Mouse (Mus musculus) lung, adult 2 months (tissue): Measurements from ENCODE around the gene Hist1h1e. TPM values are rescaled to one million over a fixed set of nuclear protein-coding genes. Genes with fewer than 3 reads are reported as not detected.

Experiments used
- DNase-seq: peaks from one replicate; pipeline ENCODE4 v3.0.0; 2022
- H3K4me1 ChIP-seq: fragments of 200-500 bp; 2 replicates; pipeline ENCODE4 v1.6.1; 2011; ENCODE audit warnings: low read length; ENCODE audit not compliant: control insufficient read depth, insufficient read depth
- H3K4me3 ChIP-seq: fragments of 200-500 bp; replicated peaks from 2 replicates; pipeline ENCODE3; 2011; ENCODE audit warnings: low read depth, mild to moderate bottlenecking, control low read depth, low read length; ENCODE audit errors: extremely low read depth
- CTCF ChIP-seq: fragments of 200-500 bp; IDR thresholded peaks from 2 replicates; pipeline ENCODE4 v1.5.1; 2011; ENCODE audit warnings: mild to moderate bottlenecking, low read length, control low read depth; ENCODE audit not compliant: insufficient read depth
- POLR2A ChIP-seq: fragments of 200-500 bp; IDR thresholded peaks from 2 replicates; pipeline ENCODE4 v1.6.1; 2011; ENCODE audit warnings: low read depth, mild to moderate bottlenecking, control low read depth, low read length, borderline replicate concordance; ENCODE audit errors: extremely low read depth
- WGBS: fragments of 180-500 bp; shearing (Covaris S2); methylation state at CpG from one replicate; pipeline ENCODE4 v1.1.7; 2018; 5-methylcytosine and 5-hydroxymethylcytosine counted together
- polyA plus RNA-seq: library from polyadenylated mRNA; depleted of rRNA; stranded (reverse); fragments of >200 nt; gene quantifications from 2 replicates; pipeline ENCODE4 v1.2.3, GENCODE M21; 2012

Hist1h1e gene
- polyA plus RNA-seq, 1 experiment: 2.0 TPM

DNA sequence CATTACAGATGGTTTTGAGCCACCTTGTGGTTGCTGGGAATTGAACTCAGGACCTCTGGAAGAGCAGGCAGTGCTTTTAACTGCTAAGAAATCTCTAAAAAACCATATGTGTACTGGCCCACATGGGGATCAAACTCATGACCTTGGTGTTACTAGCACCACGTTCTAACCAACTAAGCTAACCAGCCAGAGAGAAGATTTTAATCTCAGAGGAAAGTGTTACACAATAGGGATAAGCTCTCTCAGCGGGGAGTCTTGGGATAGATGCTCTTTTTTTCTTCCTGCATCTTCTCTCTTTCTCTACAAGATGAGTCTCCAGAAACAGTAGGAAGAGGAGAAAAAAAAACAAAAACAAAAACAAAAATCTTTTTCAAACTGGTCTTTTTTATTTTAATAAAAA, 12.0 kb downstream of the Hist1h1e start:
- 71% methylated on average over 2 of the region's 2 CpGs for WGBS
- H3K4me3 ChIP-seq: no peak overlapping the region
- no peak for DNase-seq
- no peaks in the 10 kb centered on the region; the same call in 1 of the 2 replicates for H3K4me1 ChIP-seq
- TF ChIP-seq CTCF (no peak), POLR2A (no peak)

DNA sequence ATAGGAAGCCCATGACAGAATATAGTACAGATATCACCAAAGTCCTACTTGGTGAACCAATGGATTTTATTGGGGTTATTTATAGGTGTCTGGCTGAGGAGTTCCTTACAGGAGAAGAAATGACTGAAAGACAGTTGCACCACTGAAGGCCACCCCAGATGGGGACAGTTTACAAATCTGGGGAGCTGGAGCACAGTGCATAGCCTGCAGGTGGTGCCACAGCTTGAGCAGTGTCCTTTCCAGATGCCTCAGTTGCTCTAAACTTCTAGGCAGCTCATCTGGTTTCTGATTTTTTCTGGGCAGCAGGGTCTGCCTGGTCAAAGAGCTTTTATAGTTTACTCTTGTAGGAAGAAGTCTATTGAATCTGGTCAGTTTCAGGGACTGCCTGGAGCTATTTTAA, 12.5 kb downstream of the Hist1h1e start:
- H3K4me3 ChIP-seq: no peak overlapping the region
- DNase-seq: no peak
- H3K4me1 ChIP-seq: no peaks in the 10 kb centered on the region; the same call in 1 of the 2 replicates
- no peak for TF ChIP-seq POLR2A
- TF ChIP-seq CTCF: no peak

DNA sequence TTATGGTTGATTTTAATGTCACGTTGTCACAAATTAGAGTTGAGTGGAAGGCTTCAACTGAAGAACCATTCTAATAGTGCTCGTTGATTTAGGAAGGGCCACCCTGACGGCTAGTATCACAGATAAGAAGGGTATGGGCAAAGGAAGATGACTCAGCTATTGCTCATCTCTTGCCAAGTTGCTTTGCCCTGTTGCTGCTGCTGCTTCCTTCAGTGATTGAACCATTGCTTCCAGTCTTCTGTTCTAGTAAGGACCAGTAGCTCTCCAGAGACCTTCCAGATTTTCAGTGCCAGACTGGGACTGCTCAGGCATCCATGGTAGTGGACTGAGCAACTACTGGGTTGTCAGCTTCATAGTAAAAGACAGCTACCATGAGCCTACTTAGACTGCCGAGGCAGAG, 13.1 kb downstream of the Hist1h1e start:
- TF ChIP-seq CTCF: no peak
- no peak for TF ChIP-seq POLR2A
- DNase-seq: no peak
- Histone ChIP-seq H3K4me3 (no peak overlapping the region), H3K4me1 (no peaks in the 10 kb centered on the region; the same call in 1 of the 2 replicates)
- WGBS: 66% methylated on average over 4 of the region's 4 CpGs

DNA sequence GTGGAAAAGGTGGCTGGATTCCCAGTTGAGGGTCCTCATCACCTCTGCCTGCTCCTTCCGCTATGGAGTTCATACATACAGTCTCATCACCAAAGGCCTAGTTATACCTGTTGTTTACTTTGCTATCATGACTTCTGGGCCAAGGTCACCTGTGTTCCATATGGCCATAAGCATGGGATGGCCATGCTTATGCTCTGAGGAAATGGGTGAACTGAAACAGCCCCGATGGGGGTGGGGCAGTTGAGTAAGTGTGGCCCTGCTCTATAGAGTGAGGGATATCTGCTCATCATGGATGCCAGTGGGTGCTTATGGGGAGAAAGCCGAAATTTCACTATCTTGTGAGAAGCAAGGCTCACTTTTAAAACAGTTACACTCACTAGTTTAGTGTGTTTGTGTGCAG, 17.3 kb downstream of the Hist1h1e start:
- Histone ChIP-seq H3K4me1 (no peaks in the 10 kb centered on the region; the same call in 1 of the 2 replicates), H3K4me3 (no peak overlapping the region)
- TF ChIP-seq CTCF: no peak
- TF ChIP-seq POLR2A: no peak
- WGBS: 92% methylated on average over 3 of the region's 3 CpGs
- DNase-seq: no peak

DNA sequence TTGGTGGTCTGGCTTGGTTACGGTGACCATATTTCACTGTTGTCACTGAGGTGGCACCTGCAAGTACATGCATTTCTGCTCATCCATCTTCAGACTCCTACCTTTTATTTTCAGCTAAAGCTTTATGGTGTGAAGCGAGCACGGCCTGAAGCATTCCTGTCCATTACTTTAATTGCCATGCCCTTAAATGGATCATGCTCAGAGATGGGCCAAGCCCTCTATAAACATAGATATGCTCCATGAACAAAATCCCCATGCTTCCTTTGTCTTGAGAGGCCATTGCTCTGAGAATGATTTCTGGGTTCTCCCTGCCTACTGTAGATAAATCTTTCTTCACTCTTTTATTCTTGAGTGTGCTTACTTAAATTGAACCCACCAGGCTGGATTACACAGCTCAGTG, 17.9 kb downstream of the Hist1h1e start:
- no peak overlapping the region for H3K4me3 ChIP-seq
- WGBS: 89% methylated on average over 3 of the region's 3 CpGs
- TF ChIP-seq CTCF (no peak), POLR2A (no peak)
- no peaks in the 10 kb centered on the region; the same call in 1 of the 2 replicates for H3K4me1 ChIP-seq
- DNase-seq: no peak

DNA sequence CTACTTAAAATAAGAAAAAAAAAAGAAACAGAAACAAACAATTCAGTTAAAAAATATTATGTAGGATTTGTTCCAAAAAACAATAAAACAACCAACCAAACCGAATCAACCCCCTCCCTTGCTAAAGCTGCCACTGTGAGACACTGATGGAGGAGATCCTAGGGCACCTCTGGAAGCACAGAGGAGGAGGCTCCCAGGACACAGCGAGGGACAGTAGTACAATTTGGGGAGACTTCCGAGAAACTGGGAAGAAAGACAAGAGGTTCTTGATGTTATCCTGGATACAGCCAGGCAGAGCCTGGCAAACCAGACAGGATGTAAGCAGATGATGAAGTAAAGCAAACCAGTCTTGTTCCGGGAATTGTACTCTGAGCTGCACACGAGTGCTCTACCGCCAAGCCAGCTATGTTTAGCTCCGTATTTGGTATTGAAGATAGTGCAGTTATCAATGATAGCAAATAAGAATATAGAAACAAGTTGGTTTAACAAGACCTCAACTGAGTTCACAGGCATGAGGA, 19.1 kb downstream of the Hist1h1e start:
- H3K4me3 ChIP-seq: no peak overlapping the region
- TF ChIP-seq POLR2A: peak; percentile 21; the same call in 1 of the 2 replicates
- no peak for TF ChIP-seq CTCF
- WGBS: 45% methylated on average over 7 of the region's 7 CpGs
- H3K4me1 ChIP-seq: no peaks in the 10 kb centered on the region
- DNase-seq: no peak

DNA sequence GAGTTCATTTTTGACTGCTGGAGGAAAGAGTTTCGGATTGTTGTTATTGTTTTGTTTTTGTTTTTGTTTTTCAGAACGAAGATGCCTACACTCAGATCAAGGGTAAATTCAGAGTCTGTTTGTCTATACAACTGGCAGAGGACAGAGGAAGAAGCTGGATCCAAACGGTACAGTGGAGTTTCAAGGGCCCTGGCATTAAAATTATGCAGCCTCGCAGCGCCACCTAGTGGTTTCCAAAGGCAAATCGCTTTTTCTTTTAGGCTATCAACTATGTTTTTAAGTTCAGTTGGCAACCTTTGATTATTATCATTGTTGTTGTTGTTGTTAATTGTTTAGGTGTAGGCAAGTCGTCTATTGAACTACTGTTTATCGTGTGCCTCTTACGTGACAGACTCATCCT, 24.4 kb downstream of the Hist1h1e start:
- 5% methylated on average over 9 of the region's 9 CpGs for WGBS
- TF ChIP-seq CTCF (peak; percentile 66), POLR2A (no peak)
- H3K4me1 ChIP-seq: peaks cover 4% of the 10 kb centered on the region
- no peak overlapping the region for H3K4me3 ChIP-seq
- DNase-seq: peak; percentile 76

DNA sequence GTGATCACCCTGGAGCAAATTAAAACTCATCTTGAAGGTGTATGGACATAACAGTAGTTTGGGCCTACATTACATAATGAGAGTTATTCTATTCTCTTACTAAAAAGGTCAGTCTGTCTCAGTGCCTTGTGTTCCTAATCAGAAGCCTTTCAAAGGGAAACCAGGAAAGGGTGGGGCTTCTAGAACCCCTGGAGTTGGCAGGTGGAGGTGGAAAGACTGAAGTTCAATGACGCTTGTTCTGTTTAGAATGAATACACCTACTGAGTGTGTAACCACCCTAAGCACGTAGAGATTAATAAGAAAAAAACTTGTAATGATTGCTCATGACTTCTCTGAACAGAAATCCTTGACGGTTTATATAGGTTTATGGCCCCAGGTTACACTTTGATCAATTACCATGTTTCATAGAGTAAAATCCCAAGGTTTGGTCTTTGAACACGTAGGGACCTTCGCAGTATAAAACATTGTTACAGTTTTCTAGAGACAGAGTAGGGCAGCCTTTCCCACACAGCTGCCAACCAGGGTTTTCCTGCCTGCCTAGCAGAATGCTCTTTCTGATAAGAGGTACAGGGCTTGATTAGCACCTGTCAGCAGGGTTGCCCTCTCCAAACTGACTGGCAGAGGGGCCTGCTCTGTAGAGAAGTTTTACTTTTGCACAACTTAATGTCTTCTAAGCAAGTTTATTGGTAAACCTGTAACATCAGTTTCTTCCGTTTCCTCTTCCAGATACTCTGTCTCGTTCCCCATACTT, 26.6 kb downstream of the Hist1h1e start:
- Histone ChIP-seq H3K4me3 (no peak overlapping the region), H3K4me1 (peaks cover 5% of the 10 kb centered on the region)
- no peak for DNase-seq
- TF ChIP-seq CTCF (no peak), POLR2A (no peak)
- 78% methylated on average over 7 of the region's 7 CpGs for WGBS

DNA sequence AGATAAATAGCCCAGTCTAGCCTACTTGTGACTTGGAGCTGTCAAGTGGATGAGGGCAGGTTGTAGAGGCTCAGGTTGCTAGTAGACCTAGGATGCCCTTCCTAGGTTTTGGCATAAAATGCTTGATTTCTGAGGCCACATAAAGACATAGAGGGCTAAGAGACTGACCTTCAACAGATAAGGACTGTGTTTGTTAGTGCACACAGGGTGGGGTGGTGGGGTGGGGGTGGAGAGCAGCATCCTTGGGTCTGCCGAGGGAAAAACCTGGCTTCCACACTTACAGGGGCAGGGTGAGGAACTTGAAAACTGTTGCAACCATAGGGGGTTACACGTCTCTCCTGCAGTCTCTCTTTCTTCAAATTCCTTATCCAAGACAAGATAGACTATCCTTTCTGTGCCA, 27.2 kb downstream of the Hist1h1e start:
- 64% methylated on average over 2 of the region's 2 CpGs for WGBS

DNA sequence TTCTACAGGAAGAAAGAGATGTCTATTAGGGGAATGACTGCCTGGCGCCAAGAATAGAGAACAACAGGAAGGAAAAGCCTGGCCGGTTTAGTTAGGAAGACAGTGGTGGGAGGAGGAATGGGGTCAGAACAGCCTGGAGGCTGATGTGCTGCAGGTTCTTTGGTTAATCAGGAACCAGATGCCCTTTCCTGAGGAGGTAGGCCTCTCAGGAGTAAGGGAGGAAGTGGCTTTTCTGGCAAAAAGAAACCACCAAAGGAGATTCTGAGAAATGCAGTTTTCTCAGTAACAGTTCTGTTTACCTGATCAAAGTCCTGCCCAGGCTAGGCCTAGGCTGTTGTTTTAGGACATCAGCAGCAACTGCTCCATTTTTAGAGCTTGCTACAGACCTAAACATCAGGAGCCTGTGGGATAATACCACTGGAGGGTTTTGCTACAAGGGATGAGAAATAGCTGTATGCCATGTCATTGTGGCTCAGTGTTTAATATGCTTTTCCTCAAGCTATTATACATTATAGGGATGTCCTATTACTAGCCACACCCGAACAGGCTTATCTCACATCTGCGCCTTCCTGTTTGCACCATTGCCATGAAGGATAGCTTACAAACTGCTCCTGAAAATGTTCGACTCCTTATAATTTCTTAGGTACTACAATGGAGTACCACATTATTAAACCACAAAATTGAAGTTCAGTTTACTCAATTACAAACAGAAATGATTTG, 29.1 kb downstream of the Hist1h1e start:
- TF ChIP-seq POLR2A (no peak), CTCF (no peak)
- 40% methylated on average over 5 of the region's 5 CpGs for whole genome bisulfite sequencing
- H3K4me3 ChIP-seq: no peak overlapping the region
- peaks cover 5% of the 10 kb centered on the region for H3K4me1 ChIP-seq
- no peak for DNase-seq

More for the DNA sequence above, 27.2 kb downstream of the Hist1h1e start:
- H3K4me3 ChIP-seq: no peak overlapping the region
- DNase-seq: no peak
- no peak for TF ChIP-seq POLR2A
- no peak for TF ChIP-seq CTCF
- peaks cover 5% of the 10 kb centered on the region for H3K4me1 ChIP-seq
